Mouse (Mus musculus) frontal cortex, adult 2 months (tissue): ENCODE data around the gene Tfcp2. TPM values are rescaled to one million over a fixed set of nuclear protein-coding genes. Genes with fewer than 3 reads are reported as not detected.

Source experiments
- DNase-seq, 2 experiments: peaks; one replicate each; pipeline ENCODE4 v3.0.0; 2022; ENCODE audit warnings: low spot score in 1 of 2; ENCODE audit errors: extremely low spot score in 1 of 2
- polyA plus RNA-seq: library from polyadenylated mRNA; depleted of rRNA; stranded (reverse); fragments of >200 nt; gene quantifications from 2 replicates; pipeline ENCODE4 v1.2.3, GENCODE M21; 2012; rRNA removed

Tfcp2 gene
- 20.8 and 22.3 TPM in 2 replicates for polyA plus RNA-seq

DNA sequence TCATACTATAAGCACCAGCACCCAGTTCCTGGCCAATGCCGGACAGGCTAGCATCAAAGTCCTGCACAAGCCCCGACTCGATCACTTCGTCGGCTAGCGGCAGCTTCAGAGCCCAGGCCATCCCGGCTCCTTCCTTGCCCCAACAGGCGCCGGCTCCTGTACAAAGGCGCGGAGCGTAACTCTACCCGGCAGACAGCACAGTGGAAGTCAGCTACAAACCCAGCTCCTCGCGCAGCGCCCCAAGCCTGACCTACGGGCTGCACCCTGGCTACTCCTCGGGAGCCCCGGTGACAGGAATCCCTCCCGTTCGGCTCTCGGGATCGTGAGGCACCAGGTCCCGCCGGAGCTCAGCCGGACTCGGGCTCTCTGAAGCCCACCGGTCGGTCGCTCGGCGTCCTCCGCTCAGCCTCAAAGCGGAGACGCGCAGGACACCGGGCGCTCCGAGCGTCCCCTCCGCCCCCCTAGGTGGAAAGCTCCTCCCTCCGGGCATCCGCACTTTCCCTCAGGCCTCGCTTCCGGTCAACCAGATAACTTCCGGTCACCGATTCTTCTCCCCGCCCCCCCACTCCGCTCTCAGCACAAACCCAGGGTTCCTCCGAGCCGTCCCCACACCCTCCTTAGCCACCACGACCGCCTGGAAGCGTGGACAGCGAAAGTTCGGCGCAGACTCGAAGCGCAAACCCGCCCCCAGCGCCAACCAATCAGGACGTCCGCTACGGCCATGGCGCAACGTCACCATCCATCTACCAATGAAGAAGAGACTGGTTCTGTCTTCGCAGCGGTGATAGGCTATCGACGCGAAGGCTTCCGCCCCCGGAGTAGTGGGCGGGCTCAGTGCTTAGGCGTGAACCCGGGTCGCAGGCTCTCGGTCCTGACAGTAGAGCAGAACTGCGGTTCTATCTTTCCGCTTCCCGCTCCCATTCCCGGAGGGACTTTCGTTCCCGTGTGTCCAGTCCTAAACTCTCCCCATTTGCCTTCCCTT, at the start of gene Tfcp2:
TSS of gene Tfcp2 (minus strand) at position 683 of the 982 bp plus-strand sequence.
- peak; percentile 98 to 99 for DNase-seq

DNA sequence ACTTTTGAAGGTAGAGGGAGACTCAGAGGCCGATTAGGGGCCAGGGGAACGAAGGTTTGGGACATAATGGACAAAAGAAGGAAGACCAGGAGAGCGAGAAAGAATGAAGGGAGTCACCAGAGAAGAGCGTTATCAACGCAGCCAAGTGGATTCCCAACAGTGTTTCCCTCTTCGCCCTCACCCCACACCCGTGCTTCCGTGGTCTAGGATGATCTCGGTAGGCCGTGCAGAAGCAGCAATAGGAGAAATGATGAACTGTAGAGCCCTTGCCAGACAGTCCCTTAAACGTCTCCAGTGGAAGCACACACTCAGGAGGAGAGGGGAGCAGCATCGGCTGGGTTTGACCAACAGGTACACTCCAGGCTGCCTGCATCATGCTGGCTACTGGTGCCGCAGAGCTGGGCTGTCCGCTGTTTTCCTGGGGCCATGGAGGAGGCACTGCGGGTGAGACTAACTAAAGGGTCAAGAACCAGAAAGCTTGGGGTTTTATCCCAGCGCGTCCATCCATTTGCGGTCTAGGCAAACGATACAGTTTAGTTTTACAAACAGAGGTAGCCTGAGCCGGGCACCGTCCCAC, 49.0 kb upstream of the Tfcp2 start:
- no peak for DNase-seq

DNA sequence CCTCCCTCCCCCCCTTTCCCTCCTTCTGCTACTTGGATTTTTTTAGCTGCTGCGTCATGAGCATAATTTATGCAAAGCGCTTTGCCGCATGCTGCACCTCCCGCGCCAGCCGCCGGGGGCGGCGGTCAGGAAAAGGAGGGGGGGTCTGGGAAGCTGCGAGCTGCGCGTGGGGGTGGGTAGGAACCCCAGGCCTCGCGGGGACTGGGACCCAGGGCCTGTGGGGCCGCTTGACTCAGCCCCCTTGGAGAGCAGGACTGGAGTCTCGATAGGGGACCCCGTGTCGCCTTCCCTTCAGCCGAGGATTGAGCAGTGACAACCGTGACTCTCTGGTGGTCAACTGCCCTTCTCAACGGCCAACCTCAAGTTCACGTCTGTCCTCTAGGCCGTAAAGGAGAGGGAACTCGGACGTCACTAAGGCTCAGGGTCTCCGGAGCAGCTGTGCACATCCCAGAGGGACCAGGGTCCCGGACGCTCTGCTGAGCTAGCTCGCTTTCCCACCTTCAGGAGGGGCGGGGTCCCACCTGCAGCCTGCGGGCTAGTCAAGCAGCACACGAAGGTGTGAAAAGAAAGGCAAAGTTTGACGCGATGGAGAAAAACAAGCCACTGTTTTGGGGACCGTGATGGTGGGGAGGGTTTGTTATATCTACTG, 48.4 kb upstream of the Tfcp2 start:
- DNase-seq: peak; percentile 48 to 82

DNA sequence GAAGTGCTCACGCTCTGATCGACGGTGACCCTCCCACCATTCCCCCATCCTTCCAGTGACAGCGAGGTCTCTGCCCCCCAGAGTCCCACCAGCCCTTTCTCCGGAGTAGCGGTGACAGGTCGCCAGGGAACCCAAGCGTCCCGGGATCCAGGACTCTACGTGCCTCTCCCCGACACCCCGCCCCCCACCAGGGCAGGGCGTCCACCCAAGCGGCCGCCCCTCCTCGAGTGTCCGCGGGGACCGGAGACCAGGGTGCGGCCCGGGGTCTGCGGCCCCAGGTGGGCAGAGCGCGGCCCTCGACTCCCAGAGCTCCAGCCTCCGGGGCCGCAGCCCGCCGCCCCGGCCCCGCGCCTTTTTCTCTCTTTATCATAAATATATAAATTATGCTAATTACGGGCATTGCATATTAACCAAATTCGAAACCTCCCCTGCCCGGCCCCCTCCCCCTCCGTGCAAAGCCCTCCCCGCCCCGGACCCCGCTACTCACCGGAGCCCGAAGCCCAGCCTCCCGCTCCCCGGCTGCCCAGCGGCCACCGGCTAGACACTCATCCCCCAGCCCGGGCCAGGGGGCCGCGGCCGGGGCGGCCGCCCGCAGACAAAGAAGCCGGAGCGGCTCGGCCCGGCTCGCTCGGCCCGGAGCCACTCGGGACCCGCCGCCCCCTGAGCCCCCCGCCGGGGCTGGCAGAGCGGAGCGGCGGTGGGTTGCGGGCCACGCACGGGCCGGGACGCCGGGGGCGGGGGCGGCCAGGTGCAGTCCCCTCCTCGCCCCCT, 47.7 kb upstream of the Tfcp2 start, which contains the start of gene Pou6f1:
TSS of gene Pou6f1 (minus strand) at position 709 of the 771 bp plus-strand sequence.
- no peak for DNase-seq

DNA sequence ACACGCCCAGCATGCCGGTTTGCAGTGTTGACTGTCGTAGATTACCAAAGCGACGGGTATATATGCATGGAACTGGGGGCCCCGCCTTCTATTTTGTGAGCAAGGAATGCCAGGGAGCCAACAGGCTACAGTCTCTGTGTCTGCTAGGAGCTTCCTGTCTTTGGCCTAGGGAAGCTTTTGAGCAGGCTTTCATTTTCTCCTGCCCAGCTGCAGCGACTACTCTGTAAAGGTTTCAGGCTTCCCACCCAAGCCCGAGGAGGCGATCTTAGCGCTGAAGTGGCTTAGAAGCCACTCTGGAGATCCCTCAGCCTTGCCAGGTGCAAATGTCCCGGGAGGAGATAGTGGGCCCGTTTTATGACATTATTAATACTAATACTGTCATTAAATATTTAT, 47.1 kb upstream of the Tfcp2 start:
- DNase-seq: peak in 1 of 2 experiments; percentile 56

DNA sequence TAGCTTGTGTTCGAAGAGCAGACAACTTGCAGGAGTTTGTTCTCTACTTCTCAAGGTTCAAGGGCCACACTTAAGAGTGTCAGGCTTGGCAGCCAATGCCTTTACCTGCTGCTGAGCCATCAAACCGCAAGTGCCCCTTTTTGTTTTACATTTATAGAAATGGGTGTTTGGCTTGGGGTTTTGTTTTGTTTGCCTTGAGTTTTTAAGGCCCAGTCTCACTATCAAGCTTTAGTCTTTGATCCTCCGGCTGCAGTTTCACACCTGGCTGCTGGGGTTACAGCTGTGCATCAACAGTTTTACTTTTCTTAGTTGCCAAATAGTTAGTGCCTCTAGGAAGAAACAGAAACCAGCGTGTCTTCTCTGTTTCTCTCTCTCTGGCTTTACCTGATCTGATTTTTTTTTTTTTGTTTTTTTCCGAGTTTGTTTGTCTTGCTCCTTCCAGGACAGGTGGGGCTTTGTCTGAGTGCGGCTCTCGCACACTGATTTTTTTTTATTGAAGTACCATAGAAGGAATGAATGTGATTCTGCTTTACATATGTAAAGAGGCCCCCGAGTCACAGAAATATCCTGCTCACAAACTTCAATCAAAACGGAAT, 46.6 kb upstream of the Tfcp2 start:
- DNase-seq: no peak

DNA sequence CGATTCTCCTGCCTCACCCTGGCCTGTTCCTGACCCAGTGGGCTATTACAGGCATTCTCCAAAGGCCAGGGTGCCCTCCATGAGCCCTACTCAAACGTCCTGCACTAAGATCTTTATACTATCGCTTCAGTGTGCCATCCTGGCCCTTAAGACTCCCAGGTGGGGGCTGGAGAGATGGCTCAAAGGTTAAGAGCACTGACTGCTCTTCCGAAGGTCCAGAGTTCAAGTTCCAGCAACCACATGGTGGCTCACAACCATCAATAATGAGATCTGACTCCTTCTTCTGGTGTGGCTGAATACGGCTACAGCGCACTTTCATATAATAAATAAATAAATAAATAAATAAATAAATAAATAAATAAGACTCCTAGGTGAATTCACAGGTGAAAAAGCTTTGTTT, 41.0 kb upstream of the Tfcp2 start:
- no peak for DNase-seq

DNA sequence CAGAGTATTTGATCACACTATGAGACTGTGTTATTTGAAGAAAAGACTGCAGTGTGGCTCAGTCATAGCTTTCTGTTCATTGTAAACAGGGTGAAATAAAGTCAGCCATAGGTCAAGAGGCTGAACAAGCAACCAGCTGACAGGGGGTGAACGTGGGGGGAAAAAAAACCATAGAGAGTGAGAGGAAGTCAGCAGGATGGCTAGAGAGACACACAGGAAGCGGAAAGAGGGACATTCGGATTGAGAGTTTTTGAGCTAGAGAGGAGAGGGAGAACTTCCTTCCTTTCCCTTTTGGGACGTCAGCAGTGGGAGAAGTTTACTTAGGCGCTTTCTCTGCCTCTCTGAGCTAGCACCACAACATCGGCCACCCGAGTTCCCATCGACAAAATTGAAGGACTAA, 38.6 kb upstream of the Tfcp2 start:
- no peak for DNase-seq

DNA sequence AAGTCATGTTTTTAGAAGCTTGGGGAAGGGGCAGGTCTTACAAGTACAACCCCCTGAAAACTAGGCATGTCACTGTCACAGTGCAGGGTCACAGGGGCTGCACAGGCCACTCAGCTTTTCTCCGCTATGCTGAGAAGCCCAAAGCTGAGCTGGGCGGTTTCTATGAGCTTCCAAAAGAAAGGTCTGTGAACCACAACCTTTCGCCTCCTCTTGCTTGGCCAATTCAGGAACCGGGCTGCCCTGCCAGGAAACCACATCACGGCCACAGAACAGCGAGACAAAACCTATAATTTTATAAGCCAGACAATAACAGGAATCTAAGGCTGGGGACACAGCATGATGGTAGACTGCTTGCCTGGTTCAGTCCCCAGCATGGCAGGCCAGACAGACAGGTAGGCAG, 36.5 kb upstream of the Tfcp2 start:
- no peak for DNase-seq

DNA sequence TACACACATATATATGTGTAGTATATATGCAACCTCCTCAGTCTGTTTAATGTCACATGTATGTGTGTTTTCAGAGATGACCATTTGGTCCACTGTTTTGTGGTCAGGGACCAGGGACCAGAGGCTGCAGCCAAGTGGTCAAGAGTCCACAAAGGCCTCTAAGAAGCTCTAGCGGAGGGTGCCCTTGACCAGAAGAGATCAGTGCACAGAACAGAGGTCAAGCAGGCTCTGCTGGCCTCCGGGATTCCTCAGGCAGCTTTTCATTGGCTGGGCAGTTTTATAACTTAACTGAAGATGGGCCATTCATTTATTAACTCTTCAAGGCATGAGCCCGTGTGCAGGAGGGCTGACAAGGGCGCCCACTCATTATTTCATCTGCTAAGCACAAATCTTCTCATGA, 35.4 kb upstream of the Tfcp2 start:
- no peak for DNase-seq

DNA sequence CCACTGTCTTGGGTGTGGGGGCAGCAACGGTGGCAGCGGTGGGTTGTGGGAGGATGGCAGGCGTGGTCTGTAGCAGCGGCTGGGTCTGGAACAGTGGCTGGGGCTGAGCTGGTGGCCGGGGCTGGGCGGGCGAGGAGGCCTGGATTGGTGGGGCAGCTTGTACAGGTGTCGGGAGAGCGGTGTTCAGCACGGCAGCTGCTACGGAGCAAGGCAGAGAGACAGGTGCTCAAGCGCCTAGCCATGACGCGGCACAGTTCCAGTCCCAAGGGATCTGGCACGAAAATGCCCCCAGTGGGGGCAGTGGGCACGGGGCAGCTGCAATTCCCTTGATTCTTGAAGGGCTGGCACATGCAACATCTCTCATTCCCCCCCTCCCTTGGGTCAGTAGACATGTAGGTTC, 34.1 kb upstream of the Tfcp2 start:
- no peak for DNase-seq

DNA sequence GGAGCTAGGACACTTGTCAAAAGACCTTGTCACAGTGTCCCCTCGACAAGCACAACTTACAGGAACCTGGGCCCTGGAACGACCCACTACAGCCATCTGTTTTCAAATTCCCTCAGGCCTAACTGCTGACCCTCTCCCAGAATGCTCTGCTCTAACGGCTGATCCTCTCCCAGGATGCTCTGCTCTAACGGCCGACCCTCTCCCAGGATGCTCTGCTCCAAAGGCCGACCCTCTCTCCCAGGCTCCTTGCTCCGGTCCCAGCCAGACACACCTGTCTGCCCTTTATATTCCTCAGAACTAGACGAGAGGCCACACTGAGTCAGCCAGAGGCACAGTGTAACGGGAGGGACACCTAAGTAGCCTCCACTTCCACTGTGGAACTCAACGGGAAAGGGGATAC, 28.3 kb upstream of the Tfcp2 start:
- DNase-seq: no peak

DNA sequence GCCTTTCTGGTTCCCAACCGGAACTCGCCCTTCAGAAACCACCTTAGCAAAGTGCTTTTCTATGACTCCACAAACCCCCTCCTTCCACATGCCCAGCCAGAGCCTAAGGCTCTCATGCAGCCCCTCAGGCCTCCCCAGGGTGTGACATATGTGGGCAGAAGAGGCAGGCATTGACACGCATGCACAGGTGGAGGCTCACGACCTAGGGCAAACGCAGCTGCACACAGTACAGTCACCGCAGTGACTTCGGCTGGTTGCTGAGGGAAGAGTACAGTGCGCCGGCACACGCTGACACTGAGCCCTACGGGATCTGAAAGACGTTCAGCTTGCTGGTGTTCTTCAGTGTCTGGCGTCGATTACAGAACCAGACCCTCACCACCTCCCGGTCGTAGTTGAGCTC, 26.2 kb upstream of the Tfcp2 start:
- DNase-seq: no peak

DNA sequence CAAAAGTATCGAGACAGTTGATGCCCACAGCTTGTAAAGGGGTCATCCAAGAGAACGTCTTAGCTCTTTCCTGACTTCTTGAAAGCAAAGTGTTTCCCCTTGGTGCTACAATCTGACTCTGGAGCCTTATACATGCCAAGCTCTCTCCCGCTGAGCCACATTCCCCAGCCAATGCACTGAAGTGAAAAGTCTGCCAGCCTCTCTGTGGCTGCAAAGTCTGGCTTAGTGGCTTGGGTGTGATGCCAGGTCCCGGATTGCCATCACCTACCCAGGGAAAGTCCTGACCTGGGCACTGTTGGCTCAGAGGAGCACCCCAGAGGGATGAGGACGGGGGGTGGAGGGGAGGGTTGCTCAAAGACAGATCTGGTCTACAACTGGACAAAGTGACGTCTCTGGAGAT, 25.0 kb upstream of the Tfcp2 start:
- DNase-seq: no peak

DNA sequence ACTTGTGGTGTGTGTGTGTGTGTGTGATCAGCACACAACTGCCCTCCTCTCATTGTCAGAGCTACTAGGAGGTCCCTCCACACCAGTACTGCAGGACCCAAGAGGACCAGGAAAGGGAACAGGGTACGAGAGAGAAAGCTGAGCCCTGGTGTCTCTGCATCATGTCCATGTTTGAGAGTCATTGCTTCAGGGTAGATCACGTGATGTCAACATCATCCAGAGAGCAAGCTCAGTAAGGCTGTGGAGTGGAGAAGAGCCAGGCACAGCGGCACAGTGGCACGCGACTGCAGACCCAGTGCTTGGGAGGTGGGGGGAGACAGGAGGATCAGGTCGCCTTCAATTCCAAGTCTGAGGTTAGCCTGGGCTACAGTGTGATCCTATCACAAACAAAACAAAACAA, 24.6 kb upstream of the Tfcp2 start:
- DNase-seq: no peak

DNA sequence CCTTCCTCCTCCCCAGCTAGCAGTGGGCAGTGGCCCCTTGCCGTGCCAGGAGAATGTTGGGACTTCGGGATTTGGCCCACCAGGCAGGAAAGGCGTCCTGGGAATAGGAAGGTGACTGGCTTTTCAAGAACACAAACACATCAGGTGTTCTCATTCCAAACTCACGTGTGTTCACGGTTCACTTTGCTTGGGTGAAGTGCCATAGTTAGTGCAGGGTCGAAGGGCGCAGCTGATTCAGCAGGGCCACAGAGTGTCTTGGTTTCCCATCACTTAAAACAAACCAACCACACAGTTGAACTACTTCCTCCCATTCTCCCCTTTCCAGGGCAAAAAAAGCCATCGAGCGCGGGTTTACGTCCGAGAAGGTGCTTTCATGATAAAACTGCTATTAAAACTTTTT, 23.6 kb upstream of the Tfcp2 start:
- no peak for DNase-seq

DNA sequence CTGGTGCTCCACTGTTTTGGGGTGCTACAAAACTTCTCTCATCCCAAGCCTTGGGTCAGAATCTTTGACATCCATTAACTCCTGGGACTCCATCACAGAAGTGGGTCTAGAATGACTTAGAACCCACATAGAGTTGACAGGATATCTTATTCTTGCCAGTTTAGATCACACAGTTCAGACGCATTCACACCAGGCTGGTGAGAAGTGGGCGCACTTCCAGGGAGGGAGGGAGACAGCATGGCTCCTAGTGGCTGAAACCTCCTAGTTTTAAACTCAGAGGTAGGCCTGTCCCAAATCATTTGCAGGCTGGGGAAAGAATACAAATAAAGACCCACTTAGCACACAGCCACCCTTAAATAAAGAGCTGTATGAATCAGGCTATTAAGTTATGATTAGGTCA, 22.6 kb upstream of the Tfcp2 start:
- no peak for DNase-seq

DNA sequence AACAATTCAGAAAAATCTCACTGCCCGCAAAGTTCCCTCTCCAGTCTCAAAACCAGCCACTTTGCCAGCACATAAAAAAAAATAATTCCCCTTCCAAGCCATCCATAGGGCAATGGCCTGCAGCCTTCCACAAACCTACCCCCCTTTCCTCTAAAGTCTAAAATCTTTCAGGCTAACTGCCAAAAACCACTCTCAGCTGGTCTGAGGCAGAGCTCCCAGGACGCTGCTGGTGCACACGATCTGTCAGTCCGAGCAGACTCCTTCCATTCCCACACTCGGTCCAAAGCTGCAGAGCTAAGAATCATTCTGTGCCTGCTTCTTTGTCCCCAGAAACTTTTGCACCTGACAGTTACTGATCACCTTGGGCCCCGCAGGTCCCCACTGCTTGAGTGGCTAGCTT, 22.1 kb upstream of the Tfcp2 start:
- no peak for DNase-seq

DNA sequence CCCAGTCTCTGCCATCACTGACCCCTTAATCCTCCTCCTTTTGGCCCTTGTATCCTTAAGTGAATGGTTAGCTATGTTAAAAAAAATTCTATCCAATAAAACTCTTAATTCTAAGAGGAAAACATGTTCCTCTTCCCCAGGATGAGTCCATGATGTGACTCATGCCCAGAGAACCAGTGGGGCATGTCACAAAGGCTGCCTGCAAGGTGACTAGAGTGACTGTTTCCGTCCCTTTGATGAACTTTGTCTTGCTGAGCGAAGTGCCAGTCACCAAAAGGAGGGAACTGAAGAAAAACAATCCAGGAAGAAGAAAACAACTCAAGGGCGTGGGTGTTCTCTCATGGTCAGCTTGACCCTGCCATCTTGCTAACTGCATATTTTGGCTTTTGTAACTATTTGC, 17.4 kb upstream of the Tfcp2 start:
- no peak for DNase-seq

DNA sequence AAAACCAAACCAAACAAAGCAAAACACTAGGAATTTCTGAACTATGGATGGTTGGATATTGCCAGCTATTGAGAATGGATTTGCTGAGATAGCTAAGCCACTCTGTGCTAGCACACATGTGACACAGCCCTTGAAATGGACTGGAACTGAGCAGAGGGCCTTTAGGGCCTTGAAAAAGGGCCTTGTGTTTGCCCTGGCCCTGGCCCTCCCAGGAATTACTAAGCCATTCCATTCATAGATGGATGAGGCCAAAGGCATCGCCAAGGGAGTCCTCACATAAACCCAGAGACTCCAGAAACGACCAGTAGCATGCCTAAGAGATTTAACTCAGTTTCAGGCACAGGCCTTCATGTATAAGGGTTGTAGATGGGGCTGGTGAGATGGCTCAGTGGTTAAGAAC, 14.7 kb upstream of the Tfcp2 start:
- no peak for DNase-seq
